Mouse (Mus musculus): ENCODE data around the gene Slc25a47. TPM values are rescaled to one million over a fixed set of nuclear protein-coding genes. Genes with fewer than 3 reads are reported as not detected.

Slc25a47 gene
- polyA plus RNA-seq, 1 experiment from 2014 or later, result 9.8 TPM

DNA sequence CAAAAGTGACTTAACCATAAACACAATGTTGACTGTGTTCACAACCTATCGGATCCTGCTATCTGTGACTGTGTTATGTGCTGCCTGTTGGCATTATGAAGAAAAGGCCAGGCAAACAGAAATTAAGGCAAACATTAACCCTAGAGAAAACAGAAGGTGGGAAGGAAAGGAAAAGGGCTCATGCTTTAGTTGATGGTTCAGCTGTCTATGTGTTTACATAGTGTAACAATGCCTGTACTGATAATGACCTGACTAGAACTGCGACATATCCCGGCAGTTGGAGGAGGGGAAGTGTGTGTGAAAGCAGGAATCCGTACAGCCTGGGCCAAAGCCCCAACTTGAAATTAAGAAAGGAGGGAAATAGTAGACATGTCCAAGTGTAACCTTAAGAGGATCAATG, 51.2 kb downstream of the Slc25a47 start:
- Histone ChIP-seq H3K4me1 (ENCODE audit: control insufficient read depth, insufficient read depth, low read length) (no peaks in the 10 kb centered on the region), H3K36me3 (ENCODE audit: control insufficient read depth, insufficient read depth, low read length) (peaks cover 8% of the 10 kb centered on the region), H3K4me3 (ENCODE audit: low read depth, low read length) (no peak overlapping the region), H3K27me3 (ENCODE audit: control insufficient read depth, insufficient read depth, low read length) (no peaks in the 10 kb centered on the region), H3K9me3 (ENCODE audit: control insufficient read depth, low read length) (no peaks in the 10 kb centered on the region), H3K27ac (ENCODE audit: low read depth, low read length) (no peak overlapping the region), H3K9ac (ENCODE audit: low read length) (no peak overlapping the region), H3K4me2 (no peak overlapping the region)
- ATAC-seq (ENCODE audit: low FRiP score) (no peak), DNase-seq (ENCODE audit: low spot score, missing footprints) (no peak)
- WGBS, result 89% methylated on average over 4 of the region's 4 CpGs

- no peak for ATAC-seq (ENCODE audit: low FRiP score)
- WGBS, result 69% methylated on average over 4 of the region's 4 CpGs
Measured at GRCm38 (mm10) chr12:108888632-108889031, 52.8 kb downstream of the Slc25a47 start.

GRCm38 (mm10) chr12:108892989-108893714, 57.3 kb downstream of the Slc25a47 start, which contains the start of gene Wdr25:
Gene Wdr25 (plus strand): TSS chr12:108893631.
- Histone ChIP-seq H3K4me1 (ENCODE audit: control insufficient read depth, insufficient read depth, low read length) (peaks cover 11% of the 10 kb centered on the region), H3K9ac (ENCODE audit: low read length) (peak within 1 kb of the TSS; percentile 83), H3K27me3 (ENCODE audit: control insufficient read depth, insufficient read depth, low read length) (no peaks in the 10 kb centered on the region), H3K9me3 (ENCODE audit: control insufficient read depth, low read length) (no peaks in the 10 kb centered on the region), H3K27ac (ENCODE audit: low read depth, low read length) (no peak within 1 kb of the TSS), H3K4me3 (ENCODE audit: low read depth, low read length) (peak within 1 kb of the TSS; percentile 94), H3K4me2 (peak within 1 kb of the TSS; percentile 81), H3K36me3 (ENCODE audit: control insufficient read depth, insufficient read depth, low read length) (no peaks in the 10 kb centered on the region; the same call in 1 of the 2 replicates)
- DNase-seq (ENCODE audit: low spot score, missing footprints) (no peak), ATAC-seq (ENCODE audit: low FRiP score) (no peak)
- WGBS, result 23% methylated on average over 12 of the region's 12 CpGs

More at GRCm38 (mm10) chr12:108888632-108889031, 52.8 kb downstream of the Slc25a47 start:
- Histone ChIP-seq H3K4me2 (no peak overlapping the region), H3K4me3 (ENCODE audit: low read depth, low read length) (no peak overlapping the region), H3K4me1 (ENCODE audit: control insufficient read depth, insufficient read depth, low read length) (peaks cover 5% of the 10 kb centered on the region; the same call in 1 of the 2 replicates), H3K27me3 (ENCODE audit: control insufficient read depth, insufficient read depth, low read length) (no peaks in the 10 kb centered on the region), H3K27ac (ENCODE audit: low read depth, low read length) (no peak overlapping the region), H3K36me3 (ENCODE audit: control insufficient read depth, insufficient read depth, low read length) (peaks cover 8% of the 10 kb centered on the region), H3K9me3 (ENCODE audit: control insufficient read depth, low read length) (no peaks in the 10 kb centered on the region), H3K9ac (ENCODE audit: low read length) (no peak overlapping the region)
- no peak for DNase-seq (ENCODE audit: low spot score, missing footprints)

GRCm38 (mm10) chr12:108893715-108894431, 58.0 kb downstream of the Slc25a47 start, which contains the start of gene Wars:
Gene Wars (minus strand): TSS chr12:108894174.
- Histone ChIP-seq H3K9ac (ENCODE audit: low read length) (peak within 1 kb of the TSS; percentile 83), H3K4me1 (ENCODE audit: control insufficient read depth, insufficient read depth, low read length) (peaks cover 11% of the 10 kb centered on the region), H3K36me3 (ENCODE audit: control insufficient read depth, insufficient read depth, low read length) (no peaks in the 10 kb centered on the region; the same call in 1 of the 2 replicates), H3K4me2 (peak within 1 kb of the TSS; percentile 81), H3K27me3 (ENCODE audit: control insufficient read depth, insufficient read depth, low read length) (no peaks in the 10 kb centered on the region), H3K27ac (ENCODE audit: low read depth, low read length) (no peak within 1 kb of the TSS), H3K4me3 (ENCODE audit: low read depth, low read length) (peak within 1 kb of the TSS; percentile 94), H3K9me3 (ENCODE audit: control insufficient read depth, low read length) (no peaks in the 10 kb centered on the region)
- under 1% methylated on average over 54 of the region's 58 CpGs for WGBS
- ATAC-seq (ENCODE audit: low FRiP score), result peak; percentile 100
- peak; percentile 98 for DNase-seq (ENCODE audit: low spot score, missing footprints)

DNA sequence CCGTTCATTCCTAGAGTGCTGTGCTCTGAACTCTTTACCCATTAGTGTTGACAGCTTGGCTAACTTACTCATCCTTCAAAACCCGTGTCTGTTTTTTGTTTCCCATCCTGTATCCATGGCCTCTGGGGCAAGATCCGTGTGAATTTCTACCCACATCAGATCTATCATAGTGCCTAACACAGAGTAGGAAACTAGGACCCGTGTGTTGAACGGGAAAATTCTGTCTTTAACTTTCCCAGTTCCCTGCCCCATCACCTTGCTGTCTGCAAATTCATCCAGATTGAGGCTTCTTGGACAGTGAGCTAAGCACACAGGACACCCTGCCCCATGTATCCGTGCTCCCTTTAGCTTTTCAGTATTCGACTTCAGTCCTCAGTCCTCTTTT, 58.6 kb downstream of the Slc25a47 start:
- H3K9me3 ChIP-seq (ENCODE audit: control insufficient read depth, low read length), result no peaks in the 10 kb centered on the region
- 5% methylated on average over 7 of the region's 7 CpGs for WGBS
- no peaks in the 10 kb centered on the region for H3K27me3 ChIP-seq (ENCODE audit: control insufficient read depth, insufficient read depth, low read length)
- H3K4me1 ChIP-seq (ENCODE audit: control insufficient read depth, insufficient read depth, low read length), result peaks cover 11% of the 10 kb centered on the region
- peak overlapping the region; percentile 81 for H3K4me2 ChIP-seq
- peak overlapping the region; percentile 94 for H3K4me3 ChIP-seq (ENCODE audit: low read depth, low read length)
- H3K36me3 ChIP-seq (ENCODE audit: control insufficient read depth, insufficient read depth, low read length), result no peaks in the 10 kb centered on the region
- H3K9ac ChIP-seq (ENCODE audit: low read length), result peak overlapping the region; percentile 79
- H3K27ac ChIP-seq (ENCODE audit: low read depth, low read length), result no peak overlapping the region
- DNase-seq (ENCODE audit: low spot score, missing footprints), result no peak
- peak; percentile 43 for ATAC-seq (ENCODE audit: low FRiP score)

DNA sequence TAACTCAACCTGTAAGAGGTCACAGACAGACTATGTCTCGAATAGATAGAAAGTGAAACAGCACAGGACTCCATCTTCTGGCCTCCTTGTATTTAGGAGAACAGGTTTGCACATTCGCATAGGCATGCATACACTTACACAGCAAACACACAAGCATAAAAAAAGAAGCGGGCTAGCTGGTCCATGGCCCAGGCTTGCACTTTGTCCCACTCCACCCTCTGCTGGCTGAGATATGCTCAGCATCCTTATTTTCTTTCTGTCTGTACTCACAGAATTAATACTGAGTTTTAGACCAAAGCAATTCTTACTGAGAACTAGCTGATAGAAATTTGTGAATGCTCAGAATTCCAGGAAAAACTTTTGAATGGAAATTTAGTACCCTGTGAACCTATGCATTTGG, 60.2 kb downstream of the Slc25a47 start:
- H3K27ac ChIP-seq (ENCODE audit: low read depth, low read length), result no peak overlapping the region
- no peak for DNase-seq (ENCODE audit: low spot score, missing footprints)
- ATAC-seq (ENCODE audit: low FRiP score), result no peak
- H3K9ac ChIP-seq (ENCODE audit: low read length), result no peak overlapping the region
- H3K4me3 ChIP-seq (ENCODE audit: low read depth, low read length), result no peak overlapping the region
- no peak overlapping the region for H3K4me2 ChIP-seq
- H3K9me3 ChIP-seq (ENCODE audit: control insufficient read depth, low read length), result no peaks in the 10 kb centered on the region
- 71% methylated on average over 3 of the region's 3 CpGs for WGBS
- H3K4me1 ChIP-seq (ENCODE audit: control insufficient read depth, insufficient read depth, low read length), result peaks cover 11% of the 10 kb centered on the region
- no peaks in the 10 kb centered on the region for H3K27me3 ChIP-seq (ENCODE audit: control insufficient read depth, insufficient read depth, low read length)
- no peaks in the 10 kb centered on the region for H3K36me3 ChIP-seq (ENCODE audit: control insufficient read depth, insufficient read depth, low read length)

DNA sequence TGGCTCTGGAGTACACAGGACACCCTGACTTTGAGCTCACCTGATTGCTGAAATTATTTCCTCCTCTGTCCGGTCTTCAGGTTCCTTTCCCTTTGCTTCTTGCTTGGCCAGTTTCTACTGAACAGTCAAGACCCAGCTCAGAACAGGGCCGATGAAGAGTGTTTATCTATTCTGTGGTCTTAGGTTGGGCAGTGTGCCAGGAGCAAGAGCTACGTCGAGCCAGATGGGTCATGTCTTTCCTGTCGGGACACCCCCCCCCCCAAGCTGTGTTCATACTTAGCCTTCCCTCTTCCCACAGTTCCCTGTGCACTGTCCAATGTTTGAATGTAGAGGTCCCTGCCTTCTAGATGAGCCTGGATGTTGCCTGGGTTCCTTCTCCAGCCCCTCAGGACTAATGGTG, 65.5 kb downstream of the Slc25a47 start:
- 86% methylated on average over 5 of the region's 5 CpGs for WGBS
- Histone ChIP-seq H3K27me3 (ENCODE audit: control insufficient read depth, insufficient read depth, low read length) (no peaks in the 10 kb centered on the region), H3K9me3 (ENCODE audit: control insufficient read depth, low read length) (no peaks in the 10 kb centered on the region), H3K4me1 (ENCODE audit: control insufficient read depth, insufficient read depth, low read length) (peaks cover 13% of the 10 kb centered on the region), H3K36me3 (ENCODE audit: control insufficient read depth, insufficient read depth, low read length) (no peaks in the 10 kb centered on the region), H3K4me3 (ENCODE audit: low read depth, low read length) (no peak overlapping the region), H3K4me2 (no peak overlapping the region), H3K9ac (ENCODE audit: low read length) (no peak overlapping the region), H3K27ac (ENCODE audit: low read depth, low read length) (no peak overlapping the region)
- no peak for DNase-seq (ENCODE audit: low spot score, missing footprints)
- no peak for ATAC-seq (ENCODE audit: low FRiP score)

GRCm38 (mm10) chr12:108902940-108903339, 67.1 kb downstream of the Slc25a47 start:
- H3K4me2 ChIP-seq, result no peak overlapping the region
- peak; percentile 95 for DNase-seq (ENCODE audit: low spot score, missing footprints)
- H3K9me3 ChIP-seq (ENCODE audit: control insufficient read depth, low read length), result no peaks in the 10 kb centered on the region
- no peak overlapping the region for H3K4me3 ChIP-seq (ENCODE audit: low read depth, low read length)
- H3K27ac ChIP-seq (ENCODE audit: low read depth, low read length), result no peak overlapping the region
- no peaks in the 10 kb centered on the region for H3K27me3 ChIP-seq (ENCODE audit: control insufficient read depth, insufficient read depth, low read length)
- WGBS, result 22% methylated on average over 8 of the region's 8 CpGs
- H3K9ac ChIP-seq (ENCODE audit: low read length), result no peak overlapping the region
- no peaks in the 10 kb centered on the region for H3K36me3 ChIP-seq (ENCODE audit: control insufficient read depth, insufficient read depth, low read length)
- ATAC-seq (ENCODE audit: low FRiP score), result peak; percentile 56
- peaks cover 20% of the 10 kb centered on the region for H3K4me1 ChIP-seq (ENCODE audit: control insufficient read depth, insufficient read depth, low read length)

Measured in midbrain, embryonic 11.5 days (tissue).